Mouse (Mus musculus) kidney, adult 8-10 months (tissue): ENCODE measurements at regions not wholly inside any gene's neighbourhood (a gene's known extent, or its start where the extent isn't known, plus 50 kb on each side); places are given as distances from the start of the nearest gene placed in this dataset.
A peak's percentile ranks its signal among the peaks of the same experiment; 100 is the strongest.
"Not testable (repeated sequence)": the region's sequence is repeated elsewhere in the genome, so short reads cannot be mapped to it uniquely, and the experiment has no call there.

Experiments used
- DNase-seq, 2 experiments: peaks; one replicate each; pipeline ENCODE4 v3.0.0; 2022

GRCm38 (mm10) chr16:30193294-30194261 is 73.7 kb downstream of the Cpn2 start:
- peak; percentile 64 to 70 for DNase-seq

GRCm38 (mm10) chr16:30194836-30195235 is 72.5 kb downstream of the Cpn2 start:
- DNase-seq, result peak; percentile 41 to 59

- DNase-seq, result not testable (repeated sequence)
These were observed 71.4 kb downstream of the Cpn2 start for GRCm38 (mm10) chr16:30195859-30196258.

- no peak for DNase-seq
These were observed 69.9 kb downstream of the Cpn2 start for GRCm38 (mm10) chr16:30197351-30197750.

- DNase-seq, result no peak
These were observed 67.5 kb downstream of the Cpn2 start for GRCm38 (mm10) chr16:30199836-30200235.

GRCm38 (mm10) chr16:30204144-30204543 is 63.2 kb downstream of the Cpn2 start:
- DNase-seq, result no peak

GRCm38 (mm10) chr16:30205314-30205815 is 61.9 kb downstream of the Cpn2 start:
- DNase-seq, result no peak

- DNase-seq, result no peak
These were observed 61.4 kb downstream of the Cpn2 start for GRCm38 (mm10) chr16:30205816-30206356.
